13 mouse cellular contexts compared by ENCODE assay signal in the genomic region with DNA sequence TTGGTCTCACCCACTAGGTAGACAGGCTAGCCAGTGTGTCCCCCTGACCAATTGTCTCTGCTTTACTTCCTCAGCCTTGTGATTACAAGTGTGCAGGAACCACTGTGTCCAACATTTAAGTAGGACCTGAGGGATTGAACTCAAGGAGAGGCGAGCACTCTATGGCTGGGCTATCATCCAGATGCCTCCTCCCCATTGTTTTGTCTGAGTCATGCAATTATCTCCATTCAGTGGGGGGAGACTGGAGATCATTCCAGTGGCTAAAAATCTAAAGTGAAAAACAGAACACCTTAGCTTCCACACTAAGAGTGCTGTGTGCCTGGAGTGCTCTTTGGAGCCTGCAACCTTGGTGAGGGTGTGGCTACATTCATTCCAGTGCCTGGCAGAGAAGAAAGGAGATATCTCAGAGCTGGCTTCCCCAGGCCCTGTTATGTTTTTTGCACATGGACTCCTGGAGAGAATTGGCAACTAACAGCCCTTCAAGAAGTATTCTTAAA.
DNase-seq lines count a peak whose midpoint lies in the region; ATAC-seq lines count a peak whose summit lies in the region.
"Had no signal": no experiment of that assay in that cellular context is flagged by ENCODE, and none has a peak within 500 bp of the region (broad histone marks: within the 10 kb centered on the region; RNA-seq: fewer than 3 reads in every experiment).

No protein-coding gene starts in this region.

- H3K27me3 ChIP-seq in midbrain, embryonic 13.5 days, result no peaks in the 10 kb centered on the region
- no peaks in the 10 kb centered on the region for H3K27me3 ChIP-seq in midbrain, embryonic 11.5 days (ENCODE audit: control insufficient read depth, insufficient read depth, low read length)
- no peaks in the 10 kb centered on the region for H3K27me3 ChIP-seq in hindbrain, embryonic 14.5 days (ENCODE audit: control insufficient read depth, insufficient read depth, low read length)
- H3K27me3 ChIP-seq: liver, embryonic 12.5 days had no signal

- ATAC-seq in midbrain, embryonic 13.5 days, result peak; percentile 31; the same call in 1 of the 2 replicates
- ATAC-seq in midbrain, embryonic 11.5 days (ENCODE audit: low FRiP score), result no peak
- peak; percentile 44; the same call in 1 of the 2 replicates for ATAC-seq in hindbrain, embryonic 14.5 days (ENCODE audit: low FRiP score)
- ATAC-seq in frontal cortex, adult (ENCODE audit: low TSS enrichment), result no peak
- ATAC-seq: intestine, embryonic 16.5 days; liver, embryonic 12.5 days had no signal

- peak; percentile 20 to 21 for DNase-seq in cerebellum, postnatal 10 days
- DNase-seq in cerebellum, postnatal 36 days, result no peak
- DNase-seq in midbrain, embryonic 11.5 days (ENCODE audit: low spot score, missing footprints), result no peak
- DNase-seq in hindbrain, embryonic 14.5 days (ENCODE audit: low spot score), result no peak
- DNase-seq in adrenal gland, postnatal 36 days, result no peak
- DNase-seq in kidney, postnatal 25 days, result no peak
- DNase-seq: heart, postnatal 14 days; kidney, postnatal 10 days; right cerebral cortex, postnatal 14 days had no signal

- no peak overlapping the region for H3K9ac ChIP-seq in midbrain, embryonic 13.5 days (replicated peaks)
- H3K9ac ChIP-seq in midbrain, embryonic 11.5 days (ENCODE audit: low read length), result no peak overlapping the region
- no peak overlapping the region for H3K9ac ChIP-seq in hindbrain, embryonic 14.5 days
- H3K9ac ChIP-seq: liver, embryonic 12.5 days had no signal

- no peaks in the 10 kb centered on the region for H3K9me3 ChIP-seq in midbrain, embryonic 13.5 days
- no peaks in the 10 kb centered on the region for H3K9me3 ChIP-seq in midbrain, embryonic 11.5 days (ENCODE audit: control insufficient read depth, low read length)
- H3K9me3 ChIP-seq in hindbrain, embryonic 14.5 days (ENCODE audit: control insufficient read depth, low read length), result no peaks in the 10 kb centered on the region
- H3K9me3 ChIP-seq: liver, embryonic 12.5 days had no signal

- 57% methylated on average over 1 of the region's 1 CpGs for WGBS in midbrain, embryonic 13.5 days
- 63% methylated on average over 1 of the region's 1 CpGs for WGBS in midbrain, embryonic 11.5 days
- 36% methylated on average over 1 of the region's 1 CpGs for WGBS in hindbrain, embryonic 14.5 days

- H3K4me1 ChIP-seq in midbrain, embryonic 13.5 days (replicated peaks), result peaks cover 16% of the 10 kb centered on the region
- peaks cover 4% of the 10 kb centered on the region; the same call in 1 of the 2 replicates for H3K4me1 ChIP-seq in midbrain, embryonic 11.5 days (ENCODE audit: control insufficient read depth, insufficient read depth, low read length)
- peaks cover 6% of the 10 kb centered on the region for H3K4me1 ChIP-seq in hindbrain, embryonic 14.5 days (replicated peaks; ENCODE audit: control insufficient read depth, insufficient read depth, low read length)
- H3K4me1 ChIP-seq: liver, embryonic 12.5 days had no signal

- H3K4me2 ChIP-seq in midbrain, embryonic 13.5 days (replicated peaks), result no peak overlapping the region
- H3K4me2 ChIP-seq in midbrain, embryonic 11.5 days, result no peak overlapping the region
- H3K4me2 ChIP-seq in hindbrain, embryonic 14.5 days (replicated peaks), result no peak overlapping the region
- H3K4me2 ChIP-seq: liver, embryonic 12.5 days had no signal

- no peaks in the 10 kb centered on the region for H3K36me3 ChIP-seq in midbrain, embryonic 13.5 days
- H3K36me3 ChIP-seq in midbrain, embryonic 11.5 days (ENCODE audit: control insufficient read depth, insufficient read depth, low read length), result no peaks in the 10 kb centered on the region
- no peaks in the 10 kb centered on the region for H3K36me3 ChIP-seq in hindbrain, embryonic 14.5 days (replicated peaks; ENCODE audit: control insufficient read depth, insufficient read depth)
- H3K36me3 ChIP-seq: liver, embryonic 12.5 days had no signal

- no peak overlapping the region for H3K4me3 ChIP-seq in midbrain, embryonic 13.5 days (replicated peaks)
- H3K4me3 ChIP-seq in midbrain, embryonic 11.5 days (ENCODE audit: low read depth, low read length), result no peak overlapping the region
- H3K4me3 ChIP-seq in hindbrain, embryonic 14.5 days (replicated peaks; ENCODE audit: low read length), result no peak overlapping the region
- H3K4me3 ChIP-seq: liver, embryonic 12.5 days had no signal

- peak overlapping the region; percentile 72 for H3K27ac ChIP-seq in midbrain, embryonic 13.5 days
- no peak overlapping the region for H3K27ac ChIP-seq in midbrain, embryonic 11.5 days (ENCODE audit: low read depth, low read length)
- H3K27ac ChIP-seq in hindbrain, embryonic 14.5 days, result peak overlapping the region; percentile 77
- H3K27ac ChIP-seq: liver, embryonic 12.5 days had no signal

Comparison
In these comparisons a context has a peak if more than half of its experiments do, and no peak if none do; other contexts are left out.
1. DNase-seq: peak in cerebellum, postnatal 10 days (2 of 2); none in cerebellum, postnatal 36 days (0 of 2), midbrain, embryonic 11.5 days (single experiment), hindbrain, embryonic 14.5 days (single experiment), adrenal gland, postnatal 36 days (0 of 2) and kidney, postnatal 25 days (0 of 2).
2. ATAC-seq: peak in midbrain, embryonic 13.5 days (single experiment) and hindbrain, embryonic 14.5 days (single experiment); none in midbrain, embryonic 11.5 days (single experiment) and frontal cortex, adult (single experiment).